8 mouse cellular contexts compared by ENCODE assay signal in the genomic region with DNA sequence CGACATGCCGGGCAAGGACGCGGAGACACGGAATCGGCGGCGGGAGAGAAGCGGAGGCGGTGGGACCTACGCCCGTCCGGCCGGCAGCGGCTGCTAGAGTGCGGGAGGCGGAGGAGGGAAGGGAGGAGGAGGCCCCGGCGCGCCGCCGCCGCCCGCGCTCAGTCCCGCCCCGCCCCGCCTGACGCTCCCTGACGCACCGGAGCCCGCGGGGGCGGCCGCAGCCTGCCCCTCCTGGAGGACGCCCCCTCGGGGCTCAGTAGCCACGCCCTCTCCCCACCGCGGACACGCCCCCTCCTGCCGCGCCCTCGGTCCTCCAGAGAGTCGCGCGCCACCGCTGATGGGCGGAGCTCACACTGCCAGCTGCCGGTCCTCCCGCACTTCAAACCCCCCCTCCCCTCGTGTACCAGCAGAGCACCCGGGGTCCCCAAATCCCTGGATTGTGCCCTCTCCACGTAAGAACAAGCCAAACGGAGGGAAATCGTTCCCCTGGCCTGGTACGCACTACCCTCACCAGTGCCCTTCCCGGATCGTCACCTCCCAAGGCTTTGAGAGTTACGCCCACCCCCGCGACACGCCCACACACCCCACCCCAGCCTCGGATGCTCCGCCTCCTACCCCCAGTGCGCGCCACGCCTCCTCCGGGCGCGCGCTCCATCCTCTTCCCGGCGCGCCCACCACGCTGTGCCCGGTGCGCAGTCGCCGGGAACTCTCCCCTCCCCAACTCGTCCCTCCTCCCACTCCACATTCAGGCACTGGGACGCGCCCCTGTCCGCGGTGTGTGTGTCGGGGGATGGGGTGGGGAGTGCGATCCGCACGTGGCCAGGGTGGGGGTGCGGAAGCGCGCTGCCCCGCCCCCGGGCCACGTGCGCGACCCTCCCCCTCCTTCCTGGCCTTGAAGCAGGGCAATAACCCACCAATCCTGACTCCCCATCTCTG. TPM values are rescaled to one million over a fixed set of nuclear protein-coding genes. Genes with fewer than 3 reads are reported as not detected.
A peak's percentile ranks its signal among the peaks of the same experiment; 100 is the strongest.
DNase-seq lines count a peak whose midpoint lies in the region; ATAC-seq lines count a peak whose summit lies in the region.

A gene (minus strand): TSS at position 127 of the 936 bp plus-strand sequence.

- H3K27ac ChIP-seq in hindbrain, embryonic 12.5 days, result peak within 1 kb of the TSS; percentile 81

- peak; percentile 99 for DNase-seq in Muller cell, postnatal 12 days (ENCODE audit: inconsistent ontology term)
- DNase-seq in cerebellum, adult 9-11 months, result peak; percentile 93
- DNase-seq in frontal cortex, postnatal 10 days (ENCODE audit: low spot score in 2 of 2), result peak; percentile 94 to 97
- peak; percentile 97 for DNase-seq in layer of hippocampus, postnatal 14 days (ENCODE audit: low spot score in 2 of 2)
- DNase-seq in lung, postnatal 14 days, result peak; percentile 99
- peak; percentile 80 for DNase-seq in retina, adult 2 months (ENCODE audit: low read depth, low spot score)
- peak; percentile 99 for DNase-seq in thymus, postnatal 36 days

- WGBS in hindbrain, embryonic 12.5 days, result 1% methylated on average over 65 of the region's 97 CpGs

- peak; percentile 80 for ATAC-seq in hindbrain, embryonic 12.5 days (ENCODE audit: low FRiP score)

- peak within 1 kb of the TSS; percentile 77 for H3K4me3 ChIP-seq in hindbrain, embryonic 12.5 days

- no peaks in the 10 kb centered on the region for H3K9me3 ChIP-seq in hindbrain, embryonic 12.5 days (replicated peaks)

- H3K4me2 ChIP-seq in hindbrain, embryonic 12.5 days (replicated peaks), result peak within 1 kb of the TSS; percentile 96

- H3K27me3 ChIP-seq in hindbrain, embryonic 12.5 days, result no peaks in the 10 kb centered on the region

- peak within 1 kb of the TSS; percentile 83 for H3K9ac ChIP-seq in hindbrain, embryonic 12.5 days

- H3K4me1 ChIP-seq in hindbrain, embryonic 12.5 days, result peaks cover 46% of the 10 kb centered on the region

- H3K36me3 ChIP-seq in hindbrain, embryonic 12.5 days, result 0 out of 2 replicates have a peak, but pooled peaks cover 1% of the 10 kb centered on the region

RNA-seq across cellular contexts. Expression of the gene that starts here (rescaled TPM):
- 7.1 and 8.1 TPM in 2 replicates for polyA plus RNA-seq in hindbrain, embryonic 12.5 days (2016; fragmentation: Nextera tagmentation; extraction: Ambion mirVana)
- total RNA-seq in layer of hippocampus, postnatal 14 days (2021), result 10 to 100 TPM; 40.1 to 44.3 TPM

Comparison
In these comparisons a context has a peak if more than half of its experiments do, and no peak if none do; other contexts are left out.
1. Peak in every context shown above with its lines: DNase-seq, ATAC-seq, H3K4me3 ChIP-seq and H3K27ac ChIP-seq.